Mouse (Mus musculus) right cerebral cortex, postnatal 25 days (tissue): ENCODE data around the gene Slc22a4.
"Not testable (repeated sequence)": the region's sequence is repeated elsewhere in the genome, so short reads cannot be mapped to it uniquely, and the experiment has no call there.

Experiments
- DNase-seq: peaks from one replicate; pipeline ENCODE4 v3.0.0; 2022

Gene Slc22a4

DNA sequence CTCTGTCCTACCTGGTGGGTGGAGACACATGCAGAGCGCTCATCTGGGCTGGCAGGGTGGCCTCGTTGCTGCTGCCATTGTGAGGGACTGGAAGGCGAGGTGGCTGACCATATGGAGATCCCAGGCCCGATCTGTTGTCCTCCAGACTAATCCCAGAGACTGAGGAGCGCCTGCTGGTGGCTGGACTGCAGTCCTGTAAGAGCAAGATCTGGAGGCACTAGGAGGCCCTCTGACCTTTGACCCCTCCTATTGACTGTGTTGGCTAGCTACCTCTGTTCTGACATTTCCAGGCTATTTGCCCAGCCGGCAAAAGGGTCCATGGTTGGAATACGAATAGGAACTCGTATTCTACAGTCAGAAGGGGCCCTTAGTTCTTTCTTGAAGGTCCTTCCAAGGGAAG lies 28.2 kb upstream of the Slc22a4 start:
- no peak for DNase-seq

DNA sequence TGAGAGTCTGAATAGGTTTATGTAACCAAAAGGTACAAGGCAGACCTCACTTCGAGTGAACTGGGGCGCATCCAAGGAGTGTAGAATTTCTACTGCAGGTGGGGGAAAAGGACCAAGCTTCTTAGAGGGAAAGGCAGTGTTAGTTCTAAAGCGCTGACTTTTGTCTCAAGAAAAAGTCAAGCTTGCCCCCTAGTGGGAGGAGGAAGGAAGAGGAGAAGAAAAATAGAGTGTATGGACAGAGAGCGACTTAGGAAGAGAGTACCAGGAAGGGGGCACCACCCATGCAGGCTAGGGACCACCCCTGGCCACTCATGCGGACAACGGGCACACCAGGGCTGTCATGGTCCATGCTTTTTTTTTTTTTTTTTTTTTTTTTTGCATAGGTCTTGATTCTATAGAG lies 26.4 kb upstream of the Slc22a4 start:
- no peak for DNase-seq

DNA sequence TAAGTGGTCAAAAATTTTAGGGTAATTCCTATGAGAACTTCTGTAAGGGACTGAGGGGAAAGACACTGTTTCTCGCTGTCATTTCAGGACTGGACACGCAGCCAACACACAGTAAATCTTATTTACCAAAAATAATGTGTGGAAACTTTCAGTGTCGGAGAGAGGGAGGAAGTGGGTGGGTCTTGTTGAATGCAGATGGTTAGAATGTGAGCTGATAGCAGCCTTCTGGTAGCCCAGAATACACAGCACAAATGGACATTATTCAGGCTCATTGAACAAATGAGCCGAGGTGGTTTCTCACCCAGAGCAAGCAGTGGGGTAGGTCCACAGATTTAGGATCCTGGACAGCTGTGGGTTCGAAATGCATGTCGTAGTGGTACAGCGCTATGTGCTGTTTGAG lies 25.2 kb upstream of the Slc22a4 start:
- no peak for DNase-seq

DNA sequence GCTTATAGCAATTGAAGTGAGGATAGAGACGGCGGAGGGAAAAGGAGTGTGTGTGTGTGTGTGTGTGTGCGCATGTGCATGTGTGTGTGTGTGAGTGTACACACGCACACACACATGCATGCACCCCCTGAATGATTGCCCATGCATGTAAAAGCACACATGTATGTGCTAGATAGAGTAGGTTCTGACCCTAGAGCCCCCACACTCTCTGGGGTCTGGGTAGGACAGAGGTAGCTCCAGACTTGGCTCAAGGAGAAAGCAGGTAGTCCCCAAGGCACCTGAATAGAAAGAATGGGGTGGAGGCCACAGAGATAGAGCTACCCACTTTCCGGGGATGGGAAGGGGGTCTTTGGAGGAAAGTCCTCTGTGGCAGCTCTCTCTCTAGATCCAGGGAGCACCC lies 24.2 kb upstream of the Slc22a4 start:
- DNase-seq: no peak

DNA sequence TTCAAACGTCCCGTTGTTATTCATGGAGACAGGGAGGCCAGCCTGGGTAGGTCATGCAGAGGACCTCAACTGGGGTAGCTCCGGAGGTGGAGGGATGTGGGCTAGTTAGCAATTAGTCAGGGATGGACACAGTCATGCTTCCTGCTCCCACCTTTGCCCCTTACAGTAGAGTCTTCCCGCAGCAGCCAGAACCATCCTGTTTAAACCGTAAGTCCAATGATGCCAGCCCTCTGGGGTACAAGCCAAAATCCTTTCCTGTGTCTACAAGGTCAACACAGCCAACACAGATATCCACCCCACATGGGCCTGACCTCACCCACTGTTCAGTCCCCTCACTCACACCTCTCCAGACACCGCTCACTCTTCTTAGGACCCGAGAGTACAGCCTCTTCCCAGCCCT lies 23.3 kb upstream of the Slc22a4 start:
- DNase-seq: no peak

DNA sequence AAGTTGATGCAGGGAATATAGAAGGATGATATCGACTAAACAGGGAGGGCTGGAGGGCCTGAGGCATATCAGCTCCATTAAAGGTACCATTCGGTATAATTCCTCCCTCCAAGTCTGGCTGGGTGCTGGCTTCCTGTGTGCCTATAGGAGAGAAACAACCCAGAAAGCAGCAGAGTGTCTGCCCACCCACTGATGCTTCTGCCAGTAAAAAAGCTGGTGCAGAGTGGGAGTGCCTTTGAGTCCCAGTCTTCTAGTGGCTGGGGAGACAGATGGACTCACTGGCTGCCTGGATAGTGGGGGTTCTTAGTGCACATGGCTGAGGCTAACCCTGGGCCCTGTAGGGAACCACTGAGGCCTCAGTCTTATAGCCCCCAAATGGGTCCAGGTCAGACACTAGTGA lies 22.3 kb upstream of the Slc22a4 start:
- DNase-seq: no peak

DNA sequence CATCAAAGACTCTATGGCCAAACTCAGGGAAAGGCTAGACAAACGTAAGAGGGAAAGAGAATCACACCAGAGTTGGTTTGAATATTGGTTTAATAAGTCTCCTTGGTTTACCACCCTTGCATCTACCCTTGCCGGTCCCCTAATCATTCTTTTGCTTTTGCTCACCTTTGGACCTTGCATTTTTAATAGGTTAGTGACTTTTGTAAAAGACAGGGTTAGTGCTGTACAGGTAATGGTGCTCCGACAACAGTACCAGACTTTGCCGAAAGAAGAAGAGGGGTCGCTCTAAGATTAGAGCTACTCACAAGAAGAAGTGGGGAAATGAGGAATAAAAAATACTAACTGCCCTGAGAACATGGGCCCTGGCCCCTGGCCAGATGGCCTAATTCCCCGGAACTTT lies 12.8 kb upstream of the Slc22a4 start:
- no peak for DNase-seq

DNA sequence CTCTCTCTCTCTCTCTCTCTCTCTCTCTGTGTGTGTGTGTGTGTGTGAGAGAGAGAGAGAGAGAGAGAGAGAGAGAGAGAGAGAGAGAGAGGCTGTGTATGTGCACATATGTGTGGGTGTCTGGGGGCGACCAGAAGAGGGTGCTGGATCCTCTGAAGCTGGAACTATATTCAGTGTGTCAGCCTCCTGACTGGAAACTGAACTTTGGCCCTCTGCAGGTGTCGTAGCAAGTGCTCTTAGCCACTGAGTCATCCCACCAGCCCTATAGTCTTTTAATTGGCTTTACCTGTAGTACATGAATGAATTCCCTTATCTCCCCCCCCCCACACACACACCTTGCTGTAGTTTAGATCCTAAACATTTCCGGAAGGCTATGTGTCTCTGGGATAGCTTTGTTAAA lies 5.0 kb upstream of the Slc22a4 start:
- not testable (repeated sequence) for DNase-seq

DNA sequence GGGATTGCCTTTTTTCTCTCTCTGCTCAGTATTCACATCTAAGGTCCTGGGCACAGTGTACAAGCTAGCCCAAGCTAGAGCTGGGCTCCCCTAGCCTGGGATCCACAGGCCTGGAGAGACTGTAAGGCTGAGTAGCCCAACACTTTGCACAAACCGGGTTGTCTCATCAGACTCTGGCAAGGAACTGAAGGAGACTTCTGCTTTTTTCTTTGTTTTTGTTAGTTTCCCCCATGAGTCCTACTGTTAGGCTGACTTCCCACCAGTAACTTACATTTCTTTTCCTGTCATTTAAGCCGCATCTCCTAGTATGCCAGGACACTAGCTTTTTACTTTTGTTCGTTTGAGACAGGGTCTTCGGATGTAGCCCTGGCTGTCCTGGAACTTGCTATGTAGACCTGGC lies 1.1 kb upstream of the Slc22a4 start:
- DNase-seq: no peak

DNA sequence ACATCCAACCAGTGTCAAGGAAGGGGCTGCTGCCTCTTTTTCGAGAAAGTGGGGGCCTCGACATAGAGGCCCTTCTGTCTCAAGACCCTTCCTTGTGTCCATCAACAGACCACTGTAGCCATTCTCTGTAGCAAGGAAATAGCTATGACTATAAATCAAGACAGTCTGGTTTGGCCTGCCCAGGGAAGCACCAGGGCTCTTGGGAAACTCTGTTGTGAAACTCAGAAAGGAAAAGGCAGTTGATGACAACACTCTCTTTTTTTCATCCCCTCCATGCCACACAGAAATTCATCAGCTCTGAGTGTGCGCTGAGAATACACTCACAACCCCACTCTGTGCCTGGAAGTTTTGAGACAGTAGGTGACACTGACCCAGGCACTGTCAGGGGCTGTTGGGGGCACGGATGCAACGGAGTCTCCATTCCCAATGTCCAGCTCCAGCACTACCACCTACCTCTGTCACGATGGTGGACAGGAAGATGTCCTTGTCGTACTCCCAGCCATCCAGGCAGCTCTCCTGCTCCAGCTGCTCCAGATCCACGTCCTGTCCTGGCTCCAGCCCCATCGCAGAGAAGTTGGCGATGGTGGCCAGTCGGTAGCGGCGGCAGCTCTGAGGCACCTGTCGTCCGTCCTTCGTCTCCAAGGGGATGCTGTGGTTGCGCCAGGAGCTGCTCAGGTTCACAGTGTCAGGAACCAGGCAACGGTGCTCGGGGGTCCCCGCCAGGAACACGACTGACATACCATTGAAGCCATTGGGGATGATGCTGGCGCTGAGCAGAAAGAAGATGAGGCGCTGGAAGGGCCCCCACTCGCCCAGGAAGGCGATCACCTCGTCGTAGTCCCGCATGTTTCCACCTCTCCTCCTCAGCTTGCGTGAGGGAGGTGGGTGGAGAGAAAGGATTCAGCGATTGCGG lies 503 bp downstream of the Slc22a4 start:
- DNase-seq: no peak

DNA sequence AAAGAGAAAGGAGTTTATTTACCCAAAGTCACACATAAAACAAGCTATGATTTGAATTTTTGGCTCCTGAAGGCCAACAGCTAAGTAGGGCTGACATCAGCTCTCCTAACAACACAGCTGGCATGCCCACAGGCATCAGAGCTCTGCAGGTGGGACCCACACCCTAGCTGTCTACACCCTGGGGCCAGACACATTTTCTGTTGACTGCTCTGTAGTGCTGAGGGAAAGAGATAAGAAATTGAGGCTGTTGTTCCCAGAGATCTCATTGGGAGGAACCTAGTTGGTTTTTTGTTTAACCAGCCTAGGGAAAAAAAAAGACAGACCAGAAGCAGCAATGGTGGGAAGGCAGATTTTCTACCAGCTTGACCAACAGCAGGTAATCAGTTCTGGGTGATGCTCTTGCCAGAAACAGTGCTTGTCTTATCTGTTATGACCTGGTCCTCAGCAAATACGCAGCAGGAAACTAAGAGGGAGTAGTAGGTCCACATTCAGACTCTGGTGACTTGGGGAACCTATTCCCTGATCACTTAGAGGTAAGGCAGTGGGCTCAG lies 1.3 kb downstream of the Slc22a4 start:
- no peak for DNase-seq

DNA sequence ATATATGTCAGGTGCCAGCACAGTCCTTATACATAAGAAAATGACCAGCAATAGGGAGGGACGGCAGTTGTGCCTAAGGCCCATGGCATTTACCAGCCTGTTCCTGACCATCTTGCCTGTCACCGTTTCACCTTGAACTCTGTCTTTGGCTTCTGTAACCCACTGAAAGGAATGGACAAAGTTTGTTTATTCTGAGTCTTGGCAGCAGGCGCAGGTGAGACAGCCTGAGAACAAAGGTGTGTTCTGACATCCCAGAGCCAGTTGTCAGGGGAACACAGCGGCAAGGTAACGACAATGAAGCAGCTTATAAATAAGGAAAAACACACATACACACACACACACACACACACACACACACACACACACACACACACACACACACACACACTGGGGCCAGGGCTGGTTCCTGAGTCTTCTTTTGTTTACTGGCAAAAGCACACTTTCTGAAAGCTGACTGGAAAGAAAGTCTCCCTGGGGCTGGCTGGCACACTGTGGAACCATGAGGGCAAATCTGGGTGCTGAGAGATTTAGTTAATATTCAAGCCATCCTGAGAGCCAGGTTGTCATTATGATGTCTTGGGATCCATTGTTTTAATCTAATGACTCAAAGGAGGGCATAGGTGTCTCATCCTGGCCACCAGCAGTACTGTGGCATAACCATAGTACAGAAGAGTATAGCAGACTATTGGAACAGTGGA lies 6.3 kb downstream of the Slc22a4 start:
- no peak for DNase-seq

DNA sequence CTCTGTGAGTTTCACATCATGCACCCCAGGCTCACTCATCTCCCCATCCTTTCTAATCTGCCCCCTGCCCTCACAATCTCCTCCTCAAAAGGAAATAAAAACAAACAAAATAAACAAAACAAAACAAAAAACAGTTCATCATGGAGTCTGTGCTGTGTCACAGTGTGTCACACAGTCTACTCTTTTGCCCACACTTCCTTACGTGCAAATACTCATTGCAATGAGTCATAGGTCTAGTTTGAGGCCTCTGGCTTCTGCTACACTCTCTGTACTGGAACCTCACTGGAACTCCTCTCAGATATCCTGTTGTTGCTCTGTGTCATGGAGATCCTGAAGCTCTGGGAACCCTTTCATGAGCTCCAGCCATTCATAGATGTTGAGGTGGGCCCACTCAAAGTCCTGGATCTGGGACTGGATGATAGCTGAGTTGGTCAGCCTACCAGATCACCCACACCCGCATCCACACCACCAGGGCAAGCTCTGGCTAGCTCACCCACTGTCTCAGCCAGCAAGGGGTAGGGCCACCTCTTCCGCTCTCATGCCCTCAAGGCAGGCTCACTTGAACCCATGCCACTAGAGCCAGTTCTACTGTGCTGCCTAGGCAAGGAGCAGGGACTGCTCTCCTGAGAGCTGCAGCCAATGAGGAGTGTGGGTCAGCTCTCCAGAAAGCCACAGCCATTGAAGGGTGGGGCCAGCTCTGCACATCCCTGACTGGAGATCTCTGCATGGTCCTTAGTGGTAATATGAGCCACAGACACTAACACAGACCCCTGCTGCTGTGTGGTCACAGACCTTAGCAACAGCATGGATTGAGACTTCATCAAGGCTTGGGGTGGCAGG lies 8.8 kb downstream of the Slc22a4 start:
- no peak for DNase-seq

DNA sequence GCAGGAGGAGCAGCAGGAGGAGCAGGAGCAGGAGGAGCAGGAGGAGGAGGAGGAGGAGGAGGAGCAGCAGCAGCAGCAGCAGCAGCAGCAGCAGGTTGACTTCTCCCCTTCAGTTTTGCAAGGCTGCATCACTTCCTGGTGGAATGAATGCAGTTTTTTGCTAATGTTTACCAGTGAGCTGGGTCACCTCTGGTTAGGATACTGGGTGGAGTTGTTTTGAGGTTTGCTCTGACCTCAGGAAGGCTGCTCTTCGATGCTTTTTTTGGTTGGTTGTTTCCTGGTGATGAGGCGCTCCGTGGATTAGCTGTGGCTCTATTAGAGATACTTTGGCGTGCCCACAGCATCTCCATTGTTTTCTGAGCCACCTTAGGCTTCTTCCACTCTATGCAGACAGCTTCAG lies 10.3 kb downstream of the Slc22a4 start:
- DNase-seq: no peak

DNA sequence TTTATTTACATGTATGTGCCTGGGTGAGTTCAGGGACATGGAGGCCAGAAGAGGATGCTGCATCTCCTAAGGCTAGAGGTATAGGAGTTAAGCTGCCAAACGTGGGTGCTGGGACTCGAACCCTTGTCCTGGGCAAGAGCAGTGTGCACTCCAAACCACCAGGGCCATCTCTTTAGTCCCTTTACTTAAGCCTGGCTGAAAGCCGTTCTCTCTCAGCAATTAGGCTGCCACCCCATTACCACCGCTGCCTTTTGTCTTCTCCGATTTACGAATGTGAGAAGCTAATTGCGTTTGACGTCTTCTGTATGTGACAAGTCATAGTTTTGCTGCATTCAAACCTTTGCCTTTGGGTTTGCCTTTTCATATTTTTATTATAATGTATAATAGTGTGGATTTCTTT lies 11.8 kb downstream of the Slc22a4 start:
- DNase-seq: no peak

DNA sequence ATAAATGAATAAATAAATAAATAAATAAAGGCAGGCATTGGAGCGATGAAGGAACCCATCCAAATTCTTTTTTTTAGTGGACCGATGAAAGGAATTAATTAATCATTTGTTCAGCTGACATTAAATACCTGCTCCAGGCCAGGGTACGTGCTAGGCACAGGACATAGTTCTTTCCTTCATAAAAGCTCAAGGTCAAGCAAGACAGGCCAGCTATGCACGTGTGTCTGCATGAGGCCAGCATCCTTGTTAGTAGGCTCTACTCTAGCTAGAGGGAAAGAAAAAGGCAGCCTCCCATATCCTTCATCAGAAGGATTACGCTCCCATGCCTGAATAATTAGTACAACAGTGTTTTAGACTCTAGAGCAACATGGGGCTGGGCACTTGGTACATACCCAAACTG lies 14.9 kb downstream of the Slc22a4 start:
- no peak for DNase-seq

DNA sequence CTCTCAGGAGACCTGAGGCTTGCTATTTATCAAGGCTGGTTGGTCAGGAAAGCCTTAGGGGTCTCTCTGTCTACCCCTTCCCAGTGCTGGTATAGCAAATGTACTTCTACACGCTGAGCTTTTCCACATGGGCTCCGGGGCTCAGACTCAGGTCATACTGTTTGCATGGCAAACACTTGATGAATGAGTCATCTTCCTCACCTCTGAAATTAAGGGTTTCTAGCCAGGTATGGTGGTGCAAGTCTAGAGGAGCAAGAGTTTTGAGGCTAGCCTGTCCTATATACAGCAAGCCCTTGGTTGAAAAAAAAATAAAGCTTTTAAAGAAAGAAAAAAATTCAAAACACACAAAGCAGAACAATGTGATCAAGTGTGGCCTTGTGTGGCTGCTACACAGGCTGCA lies 16.6 kb downstream of the Slc22a4 start:
- DNase-seq: no peak

DNA sequence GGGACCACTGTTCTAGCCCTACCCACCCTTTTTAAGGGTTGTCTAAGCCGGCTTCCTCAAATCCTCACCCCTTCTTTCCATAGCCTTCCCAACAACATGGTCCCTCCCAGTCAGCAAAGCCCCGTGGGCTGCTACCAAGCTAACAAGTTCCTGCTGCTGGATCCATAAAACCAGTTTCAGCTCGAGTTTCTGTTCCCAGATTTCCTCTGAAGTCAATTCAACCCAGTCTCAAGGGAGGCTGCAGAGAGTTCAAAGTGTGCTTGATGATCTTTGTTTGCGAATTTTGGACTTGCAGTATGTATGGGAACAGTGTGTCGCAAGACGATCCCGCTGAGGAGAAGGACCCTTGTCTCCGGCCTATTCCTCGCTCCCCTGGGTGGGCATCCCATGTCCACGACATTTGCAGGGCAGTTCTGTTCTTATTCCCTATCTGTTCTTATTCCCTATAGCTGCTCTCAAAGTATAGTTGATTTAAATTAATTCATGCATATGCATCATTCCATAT lies 19.4 kb downstream of the Slc22a4 start:
- no peak for DNase-seq

DNA sequence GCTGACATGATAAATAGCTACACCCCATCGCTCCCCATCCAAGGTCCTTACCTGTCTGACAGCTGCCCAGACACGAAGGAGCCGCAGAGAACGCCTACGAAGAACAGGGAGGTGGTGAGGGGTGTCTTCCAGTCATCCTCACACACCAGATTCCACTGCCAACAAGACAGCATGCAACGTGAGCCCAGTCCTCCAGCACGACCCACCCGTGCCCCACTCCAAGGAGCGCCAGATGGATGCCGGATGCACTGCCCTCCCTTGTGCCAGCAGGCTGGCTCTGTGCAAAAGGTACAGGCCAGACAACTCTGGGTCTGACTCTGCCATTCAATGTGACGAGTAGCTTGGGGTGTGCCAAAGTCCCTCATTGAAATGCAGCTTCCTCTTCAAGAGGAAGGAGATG lies 20.2 kb downstream of the Slc22a4 start:
- DNase-seq: no peak

DNA sequence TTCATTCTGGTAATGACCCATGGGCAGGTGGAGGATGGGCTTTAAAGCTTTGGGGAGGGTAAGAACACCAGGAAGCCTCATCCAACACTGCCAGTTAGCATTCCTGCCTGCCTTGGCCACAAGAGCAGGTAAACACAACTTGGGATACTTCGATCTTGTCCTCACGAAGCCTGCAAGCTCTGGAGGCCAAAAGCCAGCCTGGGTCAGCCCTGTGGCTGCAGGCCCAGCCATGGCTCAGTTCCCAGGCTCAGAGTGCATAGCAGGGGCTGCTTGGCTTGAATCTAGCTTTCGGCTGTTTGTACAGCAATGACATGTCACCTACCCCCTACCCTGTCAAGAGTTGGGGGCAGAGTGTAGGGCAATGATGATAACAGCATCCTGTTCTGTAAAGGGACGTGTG lies 21.0 kb downstream of the Slc22a4 start:
- no peak for DNase-seq

DNA sequence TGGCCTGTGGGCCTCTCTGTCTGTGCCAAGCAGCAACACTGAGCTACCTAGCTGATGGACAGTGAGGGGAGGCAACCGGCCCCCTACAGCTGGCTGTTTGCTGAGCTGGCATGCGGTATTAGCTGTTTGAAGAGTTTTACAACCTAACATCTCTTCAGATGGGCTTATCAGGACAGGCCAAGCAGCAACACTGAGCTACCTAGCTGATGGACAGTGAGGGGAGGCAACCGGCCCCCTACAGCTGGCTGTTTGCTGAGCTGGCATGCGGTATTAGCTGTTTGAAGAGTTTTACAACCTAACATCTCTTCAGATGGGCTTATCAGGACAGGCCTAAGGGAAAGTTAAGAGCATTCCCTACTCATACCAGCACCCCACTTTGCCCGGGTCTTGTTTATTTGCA lies 21.5 kb downstream of the Slc22a4 start:
- not testable (repeated sequence) for DNase-seq

DNA sequence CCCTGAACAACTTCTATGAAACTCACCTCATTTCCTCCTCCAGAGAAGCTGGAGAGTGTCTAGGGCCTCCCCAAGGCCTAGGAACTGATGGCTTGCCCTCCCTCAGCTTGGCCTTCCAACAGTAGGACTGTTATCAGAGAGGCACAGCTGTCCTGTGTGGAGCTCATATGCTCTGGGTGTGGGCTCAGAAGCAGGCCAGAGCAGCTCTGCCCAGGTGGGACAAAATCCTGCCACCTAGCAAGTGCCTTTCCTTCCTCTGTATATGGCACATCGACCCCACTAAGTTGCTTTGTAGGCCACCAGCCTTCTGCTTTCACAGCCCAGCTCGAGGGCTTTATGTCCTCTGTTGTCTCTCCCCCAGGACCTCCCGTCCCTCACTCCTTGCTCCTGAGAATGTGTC lies 23.2 kb downstream of the Slc22a4 start:
- no peak for DNase-seq

DNA sequence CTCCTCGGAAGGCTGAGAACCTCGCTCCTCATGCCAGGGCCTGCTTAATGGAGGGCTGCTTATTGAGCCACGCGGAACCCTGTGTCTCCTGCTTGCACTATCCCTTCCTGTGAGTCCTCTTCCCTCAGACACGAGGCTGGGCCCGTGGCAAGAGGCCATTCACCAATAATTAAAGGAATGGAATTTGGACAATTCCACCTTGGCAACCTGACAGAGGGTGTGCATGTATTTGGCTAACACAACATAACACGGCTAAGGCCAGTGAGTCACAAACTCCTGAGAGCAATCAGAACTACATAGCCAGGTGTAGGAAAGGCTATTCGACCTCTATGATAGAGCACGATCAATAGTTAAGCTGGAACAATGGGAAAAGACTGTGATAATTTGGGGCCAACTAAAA lies 23.7 kb downstream of the Slc22a4 start:
- no peak for DNase-seq
